Mouse (Mus musculus) forebrain, embryonic 10.5 days (tissue): ENCODE data around the gene Pxn. TPM values are rescaled to one million over a fixed set of nuclear protein-coding genes. Genes with fewer than 3 reads are reported as not detected.

Experiments
- DNase-seq: peaks from one replicate; pipeline ENCODE4 v3.0.0-alpha.2; 2017; ENCODE audit warnings: low spot score; ENCODE audit errors: extremely low spot score
- H3K27ac ChIP-seq: fragments of 300-500 bp; sonication (generic); 2 replicates; pipeline ENCODE4 v1.5.1; 2016; ENCODE audit warnings: mild to moderate bottlenecking
- H3K27me3 ChIP-seq: fragments of 300-500 bp; sonication (generic); 2 replicates; pipeline ENCODE4 v1.6.1; 2016; ENCODE audit warnings: mild to moderate bottlenecking; ENCODE audit not compliant: poor library complexity, severe bottlenecking
- H3K36me3 ChIP-seq: fragments of 300-500 bp; sonication (generic); replicated peaks from 2 replicates; pipeline ENCODE4 v1.6.1; 2016; ENCODE audit warnings: mild to moderate bottlenecking, moderate library complexity
- H3K4me1 ChIP-seq: fragments of 300-500 bp; sonication (generic); 2 replicates; pipeline ENCODE4 v1.6.1; 2016
- H3K4me3 ChIP-seq: fragments of 300-500 bp; sonication (generic); 2 replicates; pipeline ENCODE4 v1.5.1; 2016; ENCODE audit warnings: mild to moderate bottlenecking, moderate library complexity
- H3K9me3 ChIP-seq: fragments of 300-500 bp; sonication (generic); 2 replicates; pipeline ENCODE4 v1.6.1; 2016; ENCODE audit warnings: mild to moderate bottlenecking, moderate library complexity
- WGBS: fragments of 180-500 bp; shearing (Covaris S2); methylation state at CpG from one replicate; pipeline ENCODE4 v1.1.7; 2016; 5-methylcytosine and 5-hydroxymethylcytosine counted together
- polyA plus RNA-seq: library from polyadenylated mRNA; unstranded; fragments of >200 nt; fragmentation: Nextera tagmentation; extraction: Ambion mirVana; gene quantifications from 2 replicates; pipeline ENCODE4 v1.2.1, GENCODE M21; 2016

The Pxn gene
- polyA plus RNA-seq, 1 experiment from 2014 or later, result 34.3 TPM

GRCm38 (mm10) chr5:115507267-115507980 is 948 bp downstream of the Pxn start:
- H3K27ac ChIP-seq, result peak overlapping the region; percentile 90
- H3K9me3 ChIP-seq, result no peaks in the 10 kb centered on the region
- H3K36me3 ChIP-seq, result peaks cover 6% of the 10 kb centered on the region; the same call in 1 of the 2 replicates
- H3K4me3 ChIP-seq, result peak overlapping the region; percentile 91
- no peak for DNase-seq
- WGBS, result 36% methylated on average over 12 of the region's 12 CpGs
- H3K27me3 ChIP-seq, result no peaks in the 10 kb centered on the region
- H3K4me1 ChIP-seq, result peaks cover 48% of the 10 kb centered on the region

- Histone ChIP-seq H3K36me3 (peaks cover 6% of the 10 kb centered on the region; the same call in 1 of the 2 replicates), H3K9me3 (no peaks in the 10 kb centered on the region), H3K4me3 (peak overlapping the region; percentile 91), H3K4me1 (peaks cover 48% of the 10 kb centered on the region), H3K27ac (peak overlapping the region; percentile 66), H3K27me3 (no peaks in the 10 kb centered on the region)
- no peak for DNase-seq
- WGBS, result 46% methylated on average over 18 of the region's 18 CpGs
Observed at GRCm38 (mm10) chr5:115507981-115508858, 1.7 kb downstream of the Pxn start.

DNA sequence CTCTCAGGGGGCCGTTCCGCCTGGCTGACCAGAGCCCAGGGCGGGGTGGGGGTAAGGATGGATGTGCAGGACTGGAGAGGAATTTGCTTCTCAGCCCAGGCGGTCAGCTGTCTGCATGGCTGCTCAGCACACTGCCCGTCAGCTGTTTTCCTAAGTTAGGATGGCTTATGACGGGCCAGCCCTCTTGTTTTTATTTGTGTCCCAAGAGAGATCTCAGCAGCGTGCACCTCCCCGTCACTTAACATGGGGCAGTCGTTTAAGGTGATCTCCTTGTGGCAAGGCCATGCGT is 2.3 kb downstream of the Pxn start:
- H3K27me3 ChIP-seq, result no peaks in the 10 kb centered on the region
- H3K27ac ChIP-seq, result peak overlapping the region; percentile 66
- 23% methylated on average over 10 of the region's 10 CpGs for WGBS

DNA sequence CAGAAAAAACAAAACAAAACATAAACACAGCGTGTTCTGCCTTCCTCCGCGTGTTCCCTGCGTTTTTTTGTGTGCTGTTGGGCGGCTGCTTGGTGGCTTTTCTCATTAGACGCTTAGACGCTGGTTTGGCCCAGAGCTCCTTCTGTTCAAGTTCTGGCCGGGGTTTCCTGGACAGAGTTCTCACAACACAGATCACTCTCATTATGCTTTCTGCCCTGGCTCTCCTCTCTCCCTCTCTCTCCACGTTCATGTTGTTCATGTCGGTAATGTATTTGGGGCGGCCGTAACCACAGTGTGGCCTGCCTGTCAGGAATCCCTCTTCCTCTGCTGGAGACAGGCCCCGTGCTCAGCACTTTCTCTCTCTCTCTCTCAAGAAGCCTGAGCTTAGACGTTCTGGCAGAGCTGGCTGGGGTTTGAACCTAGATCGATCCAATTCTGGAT is 2.9 kb downstream of the Pxn start:
- DNase-seq, result no peak
- H3K4me1 ChIP-seq, result peaks cover 57% of the 10 kb centered on the region
- H3K4me3 ChIP-seq, result peak overlapping the region; percentile 91
- H3K36me3 ChIP-seq, result peaks cover 12% of the 10 kb centered on the region; the same call in 1 of the 2 replicates
- no peaks in the 10 kb centered on the region for H3K27me3 ChIP-seq
- no peaks in the 10 kb centered on the region for H3K9me3 ChIP-seq
- H3K27ac ChIP-seq, result peak overlapping the region; percentile 70; the same call in 1 of the 2 replicates
- WGBS, result 50% methylated on average over 15 of the region's 15 CpGs

More for the DNA sequence above, 2.3 kb downstream of the Pxn start:
- H3K9me3 ChIP-seq, result no peaks in the 10 kb centered on the region
- H3K4me1 ChIP-seq, result peaks cover 51% of the 10 kb centered on the region
- DNase-seq, result no peak
- H3K36me3 ChIP-seq, result peaks cover 12% of the 10 kb centered on the region; the same call in 1 of the 2 replicates
- peak overlapping the region; percentile 91 for H3K4me3 ChIP-seq

GRCm38 (mm10) chr5:115509790-115510689 is 3.6 kb downstream of the Pxn start:
- WGBS, result 61% methylated on average over 15 of the region's 15 CpGs
- DNase-seq, result no peak
- no peaks in the 10 kb centered on the region for H3K27me3 ChIP-seq
- H3K9me3 ChIP-seq, result no peaks in the 10 kb centered on the region
- H3K4me1 ChIP-seq, result peaks cover 64% of the 10 kb centered on the region
- peaks cover 12% of the 10 kb centered on the region; the same call in 1 of the 2 replicates for H3K36me3 ChIP-seq
- peak overlapping the region; percentile 70 for H3K27ac ChIP-seq
- H3K4me3 ChIP-seq, result peak overlapping the region; percentile 91

GRCm38 (mm10) chr5:115512375-115512774 is 5.9 kb downstream of the Pxn start:
- H3K27ac ChIP-seq, result no peak overlapping the region
- H3K4me3 ChIP-seq, result no peak overlapping the region
- H3K36me3 ChIP-seq, result peaks cover 30% of the 10 kb centered on the region
- no peak for DNase-seq
- H3K27me3 ChIP-seq, result no peaks in the 10 kb centered on the region
- 96% methylated on average over 7 of the region's 7 CpGs for WGBS
- H3K9me3 ChIP-seq, result no peaks in the 10 kb centered on the region
- peaks cover 66% of the 10 kb centered on the region for H3K4me1 ChIP-seq

GRCm38 (mm10) chr5:115513246-115513645 is 6.8 kb downstream of the Pxn start:
- H3K4me3 ChIP-seq, result no peak overlapping the region
- no peaks in the 10 kb centered on the region for H3K27me3 ChIP-seq
- no peak overlapping the region for H3K27ac ChIP-seq
- H3K4me1 ChIP-seq, result peaks cover 57% of the 10 kb centered on the region
- H3K36me3 ChIP-seq, result peaks cover 35% of the 10 kb centered on the region
- H3K9me3 ChIP-seq, result no peaks in the 10 kb centered on the region
- DNase-seq, result no peak
- 96% methylated on average over 14 of the region's 14 CpGs for WGBS

- DNase-seq, result no peak
- H3K9me3 ChIP-seq, result no peaks in the 10 kb centered on the region
- 95% methylated on average over 16 of the region's 16 CpGs for WGBS
- peak overlapping the region; percentile 81; the same call in 1 of the 2 replicates for H3K27ac ChIP-seq
- H3K27me3 ChIP-seq, result no peaks in the 10 kb centered on the region
- peaks cover 52% of the 10 kb centered on the region for H3K4me1 ChIP-seq
- H3K36me3 ChIP-seq, result peaks cover 36% of the 10 kb centered on the region
- H3K4me3 ChIP-seq, result no peak overlapping the region
Observed at GRCm38 (mm10) chr5:115513721-115514120, 7.2 kb downstream of the Pxn start.

GRCm38 (mm10) chr5:115514346-115514745 is 7.9 kb downstream of the Pxn start:
- no peak for DNase-seq
- Histone ChIP-seq H3K27me3 (no peaks in the 10 kb centered on the region), H3K9me3 (no peaks in the 10 kb centered on the region), H3K4me1 (peaks cover 46% of the 10 kb centered on the region), H3K36me3 (peaks cover 36% of the 10 kb centered on the region), H3K27ac (peak overlapping the region; percentile 81), H3K4me3 (0 out of 2 replicates have a peak overlapping the region, but pooled peaks have one; percentile 1)
- 73% methylated on average over 6 of the region's 6 CpGs for WGBS

GRCm38 (mm10) chr5:115514896-115515587 is 8.6 kb downstream of the Pxn start:
- Histone ChIP-seq H3K9me3 (no peaks in the 10 kb centered on the region), H3K4me3 (0 out of 2 replicates have a peak overlapping the region, but pooled peaks have one; percentile 1), H3K27me3 (no peaks in the 10 kb centered on the region), H3K36me3 (peaks cover 36% of the 10 kb centered on the region), H3K27ac (peak overlapping the region; percentile 81), H3K4me1 (peaks cover 41% of the 10 kb centered on the region)
- 63% methylated on average over 20 of the region's 20 CpGs for WGBS
- DNase-seq, result no peak

DNA sequence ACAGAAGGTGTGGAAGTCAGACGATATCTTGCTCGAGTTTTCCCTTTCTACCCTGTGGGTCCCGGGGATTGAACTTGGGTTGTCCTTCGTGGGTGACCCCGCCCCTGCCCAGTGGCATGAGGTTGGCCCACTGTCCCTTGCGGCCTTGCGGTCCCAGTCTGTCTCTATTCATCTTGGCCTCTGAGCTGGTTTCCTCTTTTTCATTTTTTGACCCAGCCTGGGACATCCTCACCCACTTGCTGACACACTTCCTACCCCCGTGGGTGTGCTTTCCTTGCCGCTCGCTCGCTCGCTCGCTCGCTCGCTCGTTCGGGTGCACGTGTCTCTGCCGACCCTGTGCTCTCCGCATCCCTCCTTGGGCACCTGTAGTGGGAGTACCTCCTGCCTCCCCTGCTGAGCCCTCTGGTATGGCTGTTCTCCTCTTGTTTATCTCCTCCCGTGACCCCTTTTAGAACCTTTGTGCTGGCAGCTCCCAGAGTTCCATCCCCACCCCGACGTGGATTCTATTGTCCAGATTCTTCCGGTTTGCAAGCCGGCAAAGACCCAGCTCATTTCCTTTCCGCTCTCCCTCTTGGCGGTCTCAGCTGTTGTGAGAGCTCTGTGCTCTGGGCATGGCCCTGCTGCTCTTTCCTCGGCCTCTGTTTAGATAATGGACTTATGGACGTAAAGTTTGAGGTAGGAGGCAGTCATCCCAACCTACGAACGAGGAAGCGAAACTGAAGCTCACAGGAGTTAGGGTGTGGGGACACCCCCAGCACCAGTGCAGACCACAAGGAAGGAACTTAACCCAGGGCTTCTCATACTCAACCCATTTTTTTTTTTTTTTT is 9.8 kb downstream of the Pxn start:
- 86% methylated on average over 32 of the region's 32 CpGs for WGBS
- Histone ChIP-seq H3K4me3 (no peak overlapping the region), H3K27me3 (no peaks in the 10 kb centered on the region), H3K27ac (peak overlapping the region; percentile 66), H3K36me3 (peaks cover 38% of the 10 kb centered on the region), H3K4me1 (peaks cover 50% of the 10 kb centered on the region), H3K9me3 (no peaks in the 10 kb centered on the region)
- DNase-seq, result no peak
